Mouse (Mus musculus) A20 (cell line): Measurements from ENCODE around the gene Enoph1.

Experiments used
- DNase-seq: peaks from one replicate; pipeline ENCODE4 v3.0.0-alpha.2; 2011; ENCODE audit warnings: low read depth, low spot score

The Enoph1 gene

DNA sequence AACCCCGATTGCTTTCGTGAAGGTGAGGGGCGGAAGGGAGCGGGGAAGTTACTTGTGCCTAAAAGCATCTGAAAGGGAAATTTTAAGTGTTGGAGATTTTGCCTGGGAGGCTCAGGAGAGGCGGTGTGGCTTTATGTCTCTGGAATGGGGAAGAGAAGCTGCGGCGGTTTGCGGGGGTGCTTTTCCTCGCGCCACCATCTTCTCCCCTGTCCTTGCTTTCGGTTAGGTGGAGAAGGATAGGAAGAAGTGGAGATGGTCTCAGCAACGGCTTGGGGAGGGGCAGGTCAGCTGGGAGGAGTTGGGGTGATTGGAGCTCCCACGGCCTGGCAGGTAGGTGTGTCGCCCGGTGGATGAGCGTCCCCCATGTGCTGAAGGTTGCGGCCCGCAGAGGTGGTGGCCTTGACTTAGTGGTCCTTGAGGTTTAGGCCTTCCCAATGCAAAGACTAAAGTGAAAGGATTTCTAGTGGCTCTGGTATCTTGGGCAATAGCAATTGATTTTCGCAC, 548 bp downstream of the Enoph1 start:
- no peak for DNase-seq

DNA sequence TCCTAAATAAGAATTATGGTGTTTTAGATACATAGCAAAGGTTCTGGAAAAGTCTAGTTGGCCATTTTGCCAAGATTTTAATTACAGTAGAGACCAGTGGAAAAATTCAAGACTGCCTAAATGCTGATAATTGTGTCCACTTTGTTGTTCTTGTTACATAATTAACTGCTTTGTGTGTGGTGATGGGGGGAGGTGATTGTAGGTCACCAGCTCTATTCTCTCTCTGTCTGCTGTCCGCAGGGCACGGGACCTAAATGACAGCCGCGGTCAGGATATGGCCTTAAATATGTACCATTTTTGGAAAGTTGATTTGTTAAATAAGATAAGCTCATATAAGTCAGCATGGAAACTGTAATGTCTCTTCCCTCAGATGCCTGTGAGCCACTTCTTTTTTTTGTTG, 1.5 kb downstream of the Enoph1 start:
- DNase-seq: no peak

- no peak for DNase-seq
Observed at GRCm38 (mm10) chr5:100042467-100042866, 2.7 kb downstream of the Enoph1 start.

GRCm38 (mm10) chr5:100043361-100043760, 3.6 kb downstream of the Enoph1 start:
- no peak for DNase-seq

DNA sequence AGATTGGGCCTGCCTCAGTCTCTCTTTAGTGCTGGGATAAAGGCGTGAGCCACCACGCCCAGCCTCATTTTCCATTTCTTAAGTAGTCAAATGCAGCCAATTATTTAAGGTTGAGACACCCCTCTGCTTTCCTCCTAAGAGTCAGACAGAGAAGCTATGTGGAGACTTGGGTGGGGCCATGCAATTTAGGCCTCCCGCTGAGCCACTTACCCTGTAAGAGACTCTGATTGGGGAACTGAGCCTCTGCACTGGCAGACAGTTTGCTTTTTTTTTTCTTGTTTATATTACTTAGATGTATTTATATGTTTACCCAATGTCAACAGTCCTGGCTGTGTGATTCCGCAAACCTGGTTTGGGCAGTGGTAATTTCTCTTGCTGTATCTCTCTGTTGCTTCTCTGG, 4.2 kb downstream of the Enoph1 start:
- no peak for DNase-seq

GRCm38 (mm10) chr5:100044621-100045020, 4.8 kb downstream of the Enoph1 start:
- no peak for DNase-seq

DNA sequence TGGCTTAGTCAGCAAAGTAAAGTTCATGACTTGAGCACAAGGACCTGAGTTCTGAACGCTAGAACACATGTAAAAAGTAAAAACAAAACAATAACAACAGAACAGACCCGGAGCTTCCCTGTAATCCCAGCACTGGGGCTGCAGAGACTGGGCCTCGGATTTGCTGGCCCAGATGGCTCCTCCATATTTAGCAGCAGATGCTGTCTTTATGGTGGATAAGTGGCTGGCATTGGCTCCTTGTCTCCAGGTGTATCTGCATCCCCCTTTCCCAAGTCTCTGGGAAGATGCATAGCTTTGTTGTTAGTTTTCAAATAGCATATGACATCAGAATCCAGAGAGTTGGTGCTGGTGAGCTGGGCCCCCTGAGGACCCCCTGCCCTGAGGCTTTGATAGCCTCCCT, 6.3 kb downstream of the Enoph1 start:
- DNase-seq: no peak

GRCm38 (mm10) chr5:100047143-100047640, 7.4 kb downstream of the Enoph1 start:
- DNase-seq: no peak

DNA sequence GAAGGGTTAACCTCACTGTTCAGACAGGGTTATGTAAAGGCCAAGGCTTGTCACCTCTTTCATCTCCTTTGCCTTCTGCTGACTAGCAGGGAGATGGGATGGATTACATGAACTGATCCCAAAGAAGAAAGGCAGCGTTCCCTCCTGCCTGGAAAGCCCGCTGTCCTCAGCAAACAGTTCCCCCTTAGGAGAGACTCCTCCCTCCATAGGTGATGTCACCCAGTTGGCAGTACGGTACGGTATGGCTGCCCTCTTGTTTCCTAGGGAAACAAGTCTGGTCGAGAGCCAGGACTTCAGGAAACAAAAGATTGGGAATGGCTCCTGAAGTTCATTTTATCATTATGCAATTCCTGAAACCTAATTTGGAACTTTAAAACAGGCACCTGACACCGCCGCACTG, 8.1 kb downstream of the Enoph1 start:
- no peak for DNase-seq

- no peak for DNase-seq
Observed at GRCm38 (mm10) chr5:100049904-100050303, 10.1 kb downstream of the Enoph1 start.

DNA sequence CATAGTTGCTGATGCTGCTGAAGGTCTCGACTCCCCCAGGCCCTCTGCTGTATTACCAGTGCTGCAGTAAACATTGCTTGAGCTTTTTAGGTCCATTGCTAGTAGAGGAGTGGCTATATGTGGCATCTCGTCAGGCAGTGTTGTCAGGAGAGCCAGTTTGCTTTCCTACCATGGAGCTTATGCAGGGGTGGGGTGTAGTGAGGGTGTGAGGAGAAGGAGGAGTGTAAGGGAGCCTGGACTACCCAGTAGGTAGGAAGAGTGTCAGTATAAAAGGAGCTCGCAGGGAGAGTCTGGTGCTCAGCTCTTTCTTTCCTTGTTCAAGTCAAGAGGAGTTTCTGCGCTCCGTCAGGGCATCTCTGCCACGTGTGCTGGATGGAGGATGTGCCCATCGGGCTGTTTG, 12.9 kb downstream of the Enoph1 start:
- DNase-seq: no peak

GRCm38 (mm10) chr5:100054807-100055547, 15.2 kb downstream of the Enoph1 start:
- DNase-seq: no peak

DNA sequence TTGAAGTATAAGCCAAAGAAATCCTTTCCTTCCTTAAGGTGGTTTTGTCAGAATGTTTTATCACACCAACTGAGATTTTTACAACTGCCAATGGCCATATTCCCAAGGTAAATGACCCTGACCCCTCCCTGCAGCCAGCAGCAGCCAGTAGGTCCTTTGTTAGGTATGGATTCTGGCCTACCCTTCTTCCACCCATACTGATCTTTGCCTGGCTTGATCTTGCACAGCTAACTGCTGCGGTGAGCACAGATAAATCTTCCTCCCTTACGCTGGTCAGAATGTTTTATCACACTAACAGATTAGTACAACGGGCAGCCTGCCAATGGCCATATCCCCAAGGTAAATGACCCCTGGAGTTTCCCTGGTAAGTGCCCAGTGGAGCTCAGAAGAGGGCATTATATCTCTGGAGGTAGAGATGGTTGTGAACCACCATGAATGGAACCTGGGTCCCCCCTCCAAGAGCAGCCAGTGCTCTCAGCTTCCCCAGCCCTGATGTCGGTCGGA, 16.1 kb downstream of the Enoph1 start:
- no peak for DNase-seq

DNA sequence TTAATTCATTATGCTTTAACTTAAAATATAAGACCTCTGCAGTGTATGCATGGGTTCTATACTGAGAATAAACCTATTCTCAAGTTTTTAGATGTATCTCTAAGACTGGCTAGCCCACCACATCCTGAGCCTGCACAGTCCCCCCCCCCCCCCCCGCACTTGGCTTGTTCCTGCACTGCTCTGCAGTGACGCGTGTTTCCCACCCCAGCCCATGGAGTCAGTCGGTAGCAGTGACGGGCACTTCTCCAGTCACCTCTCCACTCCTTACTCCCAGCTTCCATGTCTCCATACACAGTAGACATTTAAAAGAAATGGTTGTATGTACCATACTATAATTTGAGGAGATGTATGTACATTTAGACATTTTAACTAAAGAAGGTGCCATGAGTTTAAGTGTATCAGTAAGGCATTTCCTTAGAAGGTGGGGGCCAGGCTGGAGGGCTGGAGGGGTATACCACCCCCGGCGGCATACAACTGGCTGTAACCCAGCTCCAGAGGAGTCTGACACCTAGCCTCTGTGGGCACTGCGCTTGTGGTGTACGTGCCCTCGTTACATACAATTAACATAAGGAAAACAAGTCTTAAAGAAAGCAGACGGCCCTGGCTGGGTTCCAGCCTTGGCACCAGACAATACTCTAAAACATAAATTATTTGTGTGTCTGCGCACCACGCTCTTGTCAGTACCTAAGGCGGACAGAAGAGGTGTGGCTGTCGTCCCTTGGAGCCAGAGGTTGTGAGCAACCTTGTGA, 17.9 kb downstream of the Enoph1 start:
- DNase-seq: no peak

DNA sequence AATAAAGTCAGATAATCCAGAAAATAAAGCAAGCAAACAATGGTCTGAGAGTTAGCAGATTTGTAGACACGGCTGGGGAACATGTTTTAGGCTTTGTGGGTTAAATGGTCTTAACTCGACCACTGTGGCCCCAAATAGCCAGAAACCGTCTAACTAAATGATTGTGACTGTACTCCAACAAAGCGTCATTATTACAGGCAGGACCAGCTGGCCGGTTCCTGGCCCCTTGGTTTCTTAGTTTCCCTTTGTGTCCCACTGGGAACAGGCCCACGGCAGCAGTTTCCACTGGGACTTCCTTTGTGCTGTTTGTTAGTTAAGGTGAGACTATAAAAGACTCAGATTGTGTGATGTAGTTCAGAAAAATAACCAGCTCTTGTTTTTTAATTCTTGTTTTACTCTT, 18.9 kb downstream of the Enoph1 start:
- no peak for DNase-seq

GRCm38 (mm10) chr5:100059326-100059725, 19.5 kb downstream of the Enoph1 start:
- DNase-seq: no peak

DNA sequence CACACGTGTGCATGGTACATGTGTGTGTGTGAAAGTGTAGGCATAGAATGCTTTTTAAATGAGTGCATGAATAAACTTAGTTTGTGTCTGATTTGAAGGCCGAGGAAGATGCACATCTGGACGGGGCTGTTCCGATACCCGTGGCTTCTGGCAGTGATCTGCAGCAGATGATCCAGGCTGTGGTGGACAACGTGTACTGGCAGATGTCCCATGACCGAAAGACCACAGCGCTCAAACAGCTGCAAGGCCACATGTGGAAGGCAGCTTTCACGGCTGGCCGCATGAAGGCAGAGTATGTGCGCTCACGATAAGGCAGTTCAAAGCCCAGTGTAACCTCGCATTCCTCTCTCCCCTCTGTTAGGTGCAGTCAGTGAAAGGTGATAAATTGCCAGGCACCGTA, 21.1 kb downstream of the Enoph1 start:
- DNase-seq: no peak

DNA sequence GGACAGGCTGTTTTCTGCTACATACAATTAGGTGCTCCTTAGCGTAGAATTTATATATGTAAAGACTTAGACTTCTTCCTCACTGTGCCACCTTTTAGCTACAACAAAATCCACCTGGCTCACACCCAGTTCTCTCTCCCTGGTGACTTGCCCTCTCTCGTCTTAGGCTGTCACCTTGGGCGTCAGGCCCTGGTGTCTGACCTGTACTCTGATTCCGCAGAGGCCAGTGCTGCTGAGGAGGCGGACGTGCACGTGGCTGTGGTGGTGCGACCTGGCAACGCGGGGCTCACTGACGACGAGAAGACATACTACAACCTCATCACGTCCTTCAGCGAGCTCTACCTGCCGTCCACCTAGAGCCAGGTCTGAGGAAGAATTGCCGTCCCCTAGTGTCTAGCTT, 27.8 kb downstream of the Enoph1 start:
- DNase-seq: no peak

DNA sequence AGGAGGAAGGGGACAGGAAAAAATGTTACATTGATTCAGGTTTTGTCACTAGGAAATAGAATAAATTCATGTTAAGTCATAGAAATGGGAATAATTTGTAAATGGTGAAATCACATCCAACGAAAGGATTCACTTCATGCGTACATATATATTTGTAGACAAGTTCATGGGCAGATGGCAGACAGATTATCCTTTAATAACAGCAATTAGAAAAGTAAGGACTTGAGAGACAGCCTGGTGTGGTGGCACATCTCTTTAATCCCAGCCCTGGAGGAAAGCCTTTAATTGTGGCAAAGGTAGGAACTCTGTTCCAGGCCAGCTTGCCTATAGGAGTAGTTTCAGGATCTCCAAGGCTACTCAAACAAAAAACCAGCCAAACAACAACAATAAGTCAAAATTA, 29.7 kb downstream of the Enoph1 start:
- no peak for DNase-seq

DNA sequence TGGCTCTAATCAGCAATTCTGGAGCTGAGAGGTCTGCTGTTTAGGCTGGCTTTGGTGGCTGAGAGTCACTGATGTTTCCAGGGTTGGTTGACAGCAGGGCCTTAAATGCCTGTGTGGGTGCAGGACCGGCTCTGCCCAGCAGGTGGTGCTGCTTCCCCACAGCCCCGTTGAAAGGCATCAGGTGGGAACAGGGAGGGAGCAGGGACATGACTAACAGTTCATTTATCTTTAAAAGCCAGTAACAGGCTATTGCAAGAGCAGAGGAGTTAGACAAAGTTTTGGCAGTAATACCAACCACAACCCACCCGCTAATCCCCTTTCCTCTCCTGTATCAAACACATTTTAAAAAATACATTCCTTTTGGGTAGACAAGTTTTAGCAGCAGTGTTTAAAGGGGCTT, 30.5 kb downstream of the Enoph1 start:
- DNase-seq: peak; percentile 72

DNA sequence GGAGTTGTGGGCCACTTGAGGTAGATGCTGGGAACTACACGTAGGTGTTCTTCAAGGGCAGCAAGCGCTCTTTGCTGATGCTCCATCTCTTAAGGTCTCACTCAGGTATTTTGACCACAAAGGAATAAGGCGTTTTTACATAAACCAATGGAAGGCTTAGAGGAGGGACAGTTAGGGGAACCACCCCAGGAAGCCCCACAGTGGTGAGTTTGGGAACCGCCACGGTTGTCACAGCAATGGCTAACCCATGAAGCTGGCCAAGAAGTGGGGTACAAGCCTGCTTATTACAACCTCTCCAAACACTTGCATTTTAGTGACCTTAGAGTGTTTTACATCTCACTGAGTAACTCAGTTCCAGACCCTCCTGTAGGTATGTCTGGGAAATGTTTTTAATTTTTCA, 31.8 kb downstream of the Enoph1 start:
- no peak for DNase-seq

DNA sequence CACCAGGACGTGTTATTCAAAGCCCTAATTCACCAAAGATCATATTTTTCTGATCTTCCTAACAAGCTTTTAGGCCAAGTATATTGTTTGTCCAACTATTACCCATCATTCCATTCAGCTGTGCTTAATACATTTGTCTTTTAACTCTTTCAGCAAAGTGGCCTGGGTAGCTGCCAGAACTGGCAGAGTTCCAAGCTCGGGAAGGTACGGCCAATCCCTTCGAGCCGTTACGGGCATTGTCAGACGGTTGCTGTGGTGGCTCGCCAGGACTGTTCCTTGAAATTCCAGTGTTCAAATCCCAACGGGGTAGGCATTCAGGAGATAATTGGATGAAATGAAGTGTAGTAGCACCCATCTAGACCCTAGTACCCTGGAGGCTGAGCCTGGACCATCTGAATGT, 32.8 kb downstream of the Enoph1 start:
- no peak for DNase-seq

- peak; percentile 27 for DNase-seq
Observed at GRCm38 (mm10) chr5:100074571-100074970, 34.8 kb downstream of the Enoph1 start.
